Mouse (Mus musculus): Measurements from ENCODE around the gene Sp9.

The Sp9 gene

DNA sequence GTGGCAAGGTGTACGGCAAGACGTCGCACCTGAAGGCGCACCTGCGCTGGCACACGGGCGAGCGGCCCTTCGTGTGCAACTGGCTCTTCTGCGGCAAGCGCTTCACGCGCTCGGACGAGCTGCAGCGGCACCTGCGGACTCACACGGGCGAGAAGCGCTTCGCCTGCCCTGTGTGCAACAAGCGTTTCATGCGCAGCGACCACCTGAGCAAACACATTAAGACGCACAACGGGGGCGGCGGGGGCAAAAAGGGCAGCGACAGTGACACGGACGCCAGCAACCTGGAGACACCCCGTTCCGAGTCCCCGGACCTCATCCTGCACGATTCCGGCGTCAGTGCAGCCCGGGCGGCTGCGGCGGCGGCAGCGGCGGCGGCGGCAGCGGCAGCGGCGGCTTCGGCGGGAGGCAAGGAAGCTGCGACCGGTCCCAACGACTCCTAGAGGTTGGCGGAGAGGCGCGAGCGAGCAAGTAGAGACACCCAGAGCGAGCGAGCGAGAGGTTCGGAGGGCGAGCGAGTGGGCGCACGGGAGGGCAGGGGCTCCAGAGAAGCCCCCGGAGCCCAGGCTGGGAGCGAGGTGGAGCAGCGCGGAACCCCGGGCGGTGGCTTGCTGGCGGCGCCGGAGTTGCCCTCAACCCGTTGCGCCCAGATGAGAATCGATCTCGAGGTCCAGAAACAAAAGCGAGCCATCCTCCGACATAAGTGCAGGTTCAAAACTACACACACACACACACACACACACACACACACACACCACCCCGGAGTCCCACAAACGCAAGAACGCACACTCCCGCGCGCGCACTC lies 2.6 kb downstream of the Sp9 start:
- no peak for DNase-seq (ENCODE audit: low read depth, low spot score)

DNA sequence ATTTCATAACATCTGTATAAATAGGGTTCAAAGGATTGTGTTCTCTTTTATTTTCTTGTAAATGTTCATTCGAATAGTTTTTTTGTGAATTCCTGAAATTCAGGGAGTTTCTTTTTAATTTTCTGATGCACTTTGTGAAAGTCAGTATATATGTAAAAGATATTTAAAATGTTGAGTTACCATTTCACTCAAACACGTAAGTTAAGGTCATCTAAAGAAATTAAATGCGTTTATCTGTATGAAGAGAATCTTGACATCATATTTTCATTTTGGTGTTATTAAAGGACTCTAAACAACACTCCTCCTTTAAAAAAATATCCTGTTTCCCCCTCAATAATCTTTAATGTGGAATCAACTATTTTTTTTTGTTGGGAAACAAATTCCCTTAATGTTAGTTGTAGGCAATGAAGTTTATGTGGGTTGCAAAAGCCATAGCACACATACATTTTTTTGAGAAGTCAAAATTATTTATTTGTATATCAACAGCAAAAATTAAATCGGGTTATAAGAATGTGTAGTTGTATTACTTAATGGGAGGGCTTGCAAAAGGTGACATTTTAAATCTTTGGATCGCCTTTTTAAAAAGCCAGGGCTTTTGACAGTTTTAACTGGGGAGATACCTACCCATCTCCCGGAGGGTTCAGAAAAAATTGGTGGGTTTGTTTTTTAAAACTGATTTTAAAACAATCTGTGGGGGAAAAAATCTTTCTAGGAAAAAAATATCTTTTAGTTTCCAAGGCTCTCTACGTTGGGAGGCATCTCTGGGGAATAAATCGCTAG lies 3.7 kb downstream of the Sp9 start:
- no peak for DNase-seq (ENCODE audit: low read depth, low spot score)

DNA sequence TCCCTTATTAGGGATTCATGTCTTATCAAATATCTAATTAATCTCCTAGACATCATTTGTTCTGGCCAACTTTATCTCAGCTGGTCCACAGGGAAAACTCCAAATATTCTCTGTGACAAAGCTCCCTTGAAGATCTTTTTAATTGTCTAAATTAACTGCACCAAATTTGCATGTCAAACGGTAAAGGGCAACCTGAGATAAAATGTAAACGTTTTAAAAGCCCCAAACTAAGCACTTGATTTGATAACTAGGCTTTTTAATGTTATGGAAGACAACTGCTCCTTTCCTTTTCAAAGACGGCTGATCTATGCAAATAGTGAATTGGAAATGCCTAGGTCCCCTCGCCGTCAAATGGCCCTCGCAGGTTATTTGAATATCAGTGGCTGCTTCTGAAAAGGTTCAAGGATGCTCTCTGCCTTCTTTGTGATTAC lies 4.4 kb downstream of the Sp9 start:
- no peak for DNase-seq (ENCODE audit: low read depth, low spot score)

DNA sequence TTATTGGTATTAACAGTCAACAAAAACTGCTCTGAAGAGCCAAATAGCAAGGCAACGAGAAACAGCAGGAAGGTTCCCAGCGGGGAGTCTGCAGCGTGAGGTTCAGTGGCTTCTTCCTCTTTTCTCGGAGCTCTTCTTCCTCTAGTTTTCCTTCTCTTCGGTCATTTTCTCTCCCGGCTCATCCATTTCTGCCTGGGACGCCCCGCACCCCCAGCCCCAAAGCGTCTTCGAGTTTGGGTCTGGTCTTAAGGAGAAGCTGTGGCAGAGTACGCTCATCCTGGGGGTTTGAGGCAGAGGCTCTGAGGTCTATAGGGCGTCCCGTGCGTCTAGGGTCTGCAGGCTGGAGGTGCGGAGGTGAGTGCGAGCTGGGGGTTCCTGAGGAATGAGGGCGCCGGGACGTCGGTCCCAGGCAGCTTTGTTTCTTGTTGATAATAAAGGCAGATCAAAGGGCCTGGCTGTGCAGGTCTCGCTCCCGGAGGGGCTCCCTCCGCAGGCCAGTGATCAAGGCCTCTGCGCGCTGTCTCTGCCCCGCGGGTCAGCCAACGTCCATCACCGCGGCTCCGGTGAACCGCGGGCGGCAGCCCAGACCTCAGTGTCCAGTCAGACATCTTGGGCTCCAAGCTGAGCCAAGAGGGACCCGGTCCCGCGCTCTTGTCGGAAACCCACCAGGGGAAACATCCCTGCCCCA lies 5.4 kb downstream of the Sp9 start:
- no peak for DNase-seq (ENCODE audit: low read depth, low spot score)

DNA sequence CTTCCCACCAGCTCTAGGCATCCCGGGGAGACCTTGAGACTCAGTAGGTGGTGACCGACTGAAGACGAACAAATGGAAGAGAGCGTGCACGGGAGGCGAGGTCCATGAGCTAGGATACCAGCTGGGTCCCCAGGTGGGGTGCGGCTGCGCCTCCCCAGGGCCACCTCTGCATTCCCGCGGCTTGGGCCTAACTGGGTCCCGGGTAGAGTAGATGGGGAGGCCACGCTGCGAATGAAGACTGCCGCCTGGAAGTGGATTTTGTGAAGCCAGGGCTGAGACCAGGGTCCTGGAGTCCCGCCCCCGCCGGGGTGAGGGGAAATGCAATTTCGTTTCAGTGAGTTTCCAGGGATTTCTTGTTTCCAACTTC lies 6.0 kb downstream of the Sp9 start:
- no peak for DNase-seq (ENCODE audit: low read depth, low spot score)

DNA sequence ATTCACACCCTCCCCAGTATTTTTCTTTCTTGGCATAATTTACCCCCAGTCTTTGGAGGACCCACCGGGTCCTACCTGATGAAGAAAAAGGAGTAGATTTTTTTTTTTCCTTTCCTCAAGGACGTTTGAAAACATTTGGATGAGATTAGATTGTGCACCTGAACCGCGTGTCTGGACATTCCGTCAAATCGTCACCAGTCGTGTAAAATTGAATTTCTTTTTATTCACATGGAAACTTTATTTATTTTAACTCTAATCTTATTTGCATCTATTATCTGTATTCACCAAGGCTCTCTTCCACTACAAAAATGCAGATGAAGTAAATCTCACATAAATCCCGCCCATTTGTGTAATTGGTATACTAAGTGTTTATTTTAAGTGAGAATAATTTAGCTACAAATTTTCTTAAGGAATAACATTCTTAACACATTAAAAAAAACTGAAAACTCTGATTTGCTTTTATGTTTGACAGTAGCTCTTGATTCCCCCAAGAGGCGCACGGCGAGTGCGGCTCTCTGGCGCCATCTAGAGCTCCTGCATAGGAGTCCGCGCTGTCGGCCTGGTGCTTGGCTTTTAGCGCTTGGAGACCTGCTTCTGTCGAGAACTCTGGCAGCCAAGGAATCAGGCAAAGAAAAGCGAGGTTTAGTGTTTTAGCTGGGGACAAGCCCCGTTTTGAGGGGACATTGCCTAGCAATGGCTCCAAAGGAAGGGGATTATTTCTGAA lies 6.6 kb downstream of the Sp9 start:
- DNase-seq (ENCODE audit: low read depth, low spot score), result peak; percentile 91

DNA sequence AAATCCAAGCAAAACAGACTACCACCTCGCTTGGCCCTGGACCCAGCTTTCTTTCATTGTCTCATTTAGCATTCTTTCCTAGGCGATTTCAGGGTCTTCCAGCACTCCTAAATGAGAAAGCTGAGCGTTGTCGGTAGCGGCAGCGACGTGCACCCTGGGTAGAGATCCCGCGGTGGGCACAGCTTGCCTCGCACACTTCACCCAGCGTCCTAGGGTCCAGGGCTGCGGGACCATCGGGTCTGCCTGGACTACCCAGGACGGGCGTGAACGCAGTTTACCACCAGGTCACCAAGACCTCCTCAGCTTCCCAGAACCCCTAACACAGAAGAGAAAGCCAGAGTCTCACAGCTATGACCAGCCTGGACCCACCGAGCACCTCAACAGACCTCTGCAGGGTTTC lies 7.1 kb downstream of the Sp9 start:
- no peak for DNase-seq (ENCODE audit: low read depth, low spot score)

DNA sequence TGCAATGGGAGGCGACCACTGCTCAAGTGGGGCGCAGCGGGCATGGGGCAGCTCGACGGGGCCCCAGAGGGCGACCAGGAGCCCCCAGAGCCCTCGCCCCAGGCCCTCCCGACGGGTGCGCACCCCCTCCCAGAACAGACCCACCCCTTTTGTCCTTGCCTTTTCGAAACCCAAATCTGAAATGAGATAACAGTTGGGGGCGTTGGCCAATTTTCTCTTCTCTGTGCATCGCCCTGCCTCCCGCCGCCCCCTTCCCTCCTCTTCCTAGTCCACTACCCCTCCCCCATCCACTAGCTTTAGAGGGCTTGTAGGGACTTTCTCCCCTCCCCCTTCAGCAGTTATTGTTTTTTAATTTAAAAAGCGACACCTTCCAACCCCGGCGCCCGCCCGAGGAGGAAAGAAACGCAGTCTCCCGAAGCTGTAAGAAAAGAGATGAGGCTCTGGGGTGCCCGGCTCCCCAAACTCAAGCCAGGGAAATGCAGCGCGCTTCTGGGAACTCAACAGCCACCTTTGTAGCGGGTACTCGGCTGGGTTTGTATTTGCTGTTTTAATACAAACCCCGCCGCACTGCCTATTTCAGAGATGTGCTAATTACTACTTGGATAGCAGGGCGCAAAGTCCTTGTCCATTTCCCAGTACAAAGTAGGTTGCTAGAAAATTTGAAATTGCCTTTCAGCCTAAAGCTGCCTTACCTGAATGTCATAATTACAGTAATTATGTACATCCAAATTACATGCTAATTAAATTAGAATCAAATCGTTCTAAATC lies 7.7 kb downstream of the Sp9 start:
- DNase-seq (ENCODE audit: low read depth, low spot score), result no peak

DNA sequence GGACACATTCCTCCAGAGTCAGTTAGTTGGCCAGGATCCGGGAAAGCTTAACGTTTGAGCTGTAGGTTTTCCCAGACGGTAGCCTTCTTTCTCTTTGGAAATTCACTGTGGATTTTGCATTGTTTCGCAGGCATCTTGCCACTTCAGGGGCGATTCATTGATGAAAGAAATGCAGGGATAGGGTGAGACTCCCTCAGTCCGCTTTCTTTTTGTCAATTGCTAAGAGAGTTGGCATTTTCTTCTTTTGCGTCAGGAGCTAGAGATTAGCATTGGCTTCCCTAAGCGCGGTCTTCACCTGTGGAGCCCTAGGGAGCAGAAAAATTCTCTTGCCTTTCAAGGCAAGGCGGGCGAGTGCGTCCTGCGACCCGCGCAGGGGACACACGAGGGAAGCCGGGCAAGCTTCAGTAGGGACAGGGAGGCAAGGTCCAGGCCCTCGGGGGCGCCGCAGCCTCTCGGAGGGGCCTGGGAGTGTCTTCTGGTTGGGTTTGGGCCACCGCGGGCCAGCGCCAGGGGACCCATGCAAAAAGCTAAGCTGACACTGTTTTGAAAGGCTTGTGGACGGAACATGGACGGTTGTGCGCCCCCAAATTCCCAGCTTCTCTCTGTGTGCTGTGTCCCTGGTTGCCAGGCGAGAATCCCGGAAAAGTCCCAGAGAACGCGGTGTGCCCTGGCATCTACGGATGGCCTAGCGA lies 8.8 kb downstream of the Sp9 start:
- DNase-seq (ENCODE audit: low read depth, low spot score), result no peak

DNA sequence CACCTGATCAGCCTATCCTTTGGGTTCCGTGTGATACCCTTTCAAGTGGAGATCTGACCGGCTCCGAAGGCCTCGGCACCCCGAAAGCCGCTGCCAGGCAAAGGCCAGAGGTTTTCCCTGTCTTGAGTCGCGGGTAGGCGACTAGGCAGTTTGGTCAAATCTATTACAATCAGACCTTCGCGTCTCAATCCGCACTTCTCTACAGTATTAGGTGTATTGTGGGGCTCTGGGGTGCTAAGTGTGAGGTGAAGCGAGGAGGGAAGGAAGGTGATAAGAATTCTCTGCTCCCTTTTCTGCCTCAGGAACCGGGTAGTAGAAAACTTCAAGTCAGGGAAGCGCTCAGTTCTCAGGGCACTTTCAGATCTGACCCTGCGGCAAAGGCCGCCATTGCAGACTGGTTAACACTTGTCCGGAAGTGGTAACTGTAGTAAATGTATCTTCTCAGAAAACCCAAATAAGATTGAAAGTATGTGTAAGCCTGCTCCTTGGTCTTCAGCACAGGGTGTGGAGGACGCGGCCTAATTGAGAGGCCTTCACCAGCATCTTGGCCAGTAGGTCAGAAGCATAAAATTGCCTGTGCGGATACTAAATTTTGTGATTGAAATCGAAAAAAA lies 9.4 kb downstream of the Sp9 start:
- no peak for DNase-seq (ENCODE audit: low read depth, low spot score)

DNA sequence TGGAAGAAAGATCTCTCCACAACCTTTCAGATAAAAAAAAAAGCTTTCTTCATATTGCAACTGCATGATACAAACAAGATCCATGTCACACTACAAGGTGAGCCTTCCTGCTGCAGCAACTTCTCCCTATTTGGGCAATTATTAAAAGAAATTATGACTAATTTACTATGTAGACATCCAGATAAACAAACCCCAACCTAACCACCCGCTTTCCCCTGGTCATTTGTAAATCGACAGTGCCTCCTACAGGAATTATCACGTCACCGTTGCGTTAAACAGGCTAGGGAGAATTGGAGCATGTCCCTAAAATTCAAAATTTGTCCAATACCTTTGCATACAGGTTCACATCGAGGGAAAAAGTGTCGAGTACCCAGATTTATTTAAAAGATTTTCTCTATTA lies 10.0 kb downstream of the Sp9 start:
- peak; percentile 56 for DNase-seq (ENCODE audit: low read depth, low spot score)

DNA sequence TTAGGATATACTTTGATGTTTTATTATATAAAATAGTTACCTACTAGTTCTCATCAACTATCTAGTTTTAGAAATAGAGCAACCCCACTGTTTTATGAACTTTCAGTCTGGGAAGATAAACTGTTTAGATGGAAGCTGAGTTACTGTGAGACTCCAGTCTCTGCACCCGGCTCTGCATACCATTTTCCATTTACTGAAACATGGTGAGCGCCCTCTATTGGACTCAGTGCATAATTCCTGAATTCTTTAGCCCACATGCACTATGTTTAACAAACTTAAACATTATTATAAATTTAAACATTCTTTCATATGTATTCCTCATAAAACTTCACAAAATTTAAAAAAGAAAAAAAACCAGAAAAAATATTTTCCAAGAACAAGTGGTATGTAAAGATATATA lies 13.9 kb downstream of the Sp9 start:
- peak; percentile 68 for DNase-seq (ENCODE audit: low read depth, low spot score)

DNA sequence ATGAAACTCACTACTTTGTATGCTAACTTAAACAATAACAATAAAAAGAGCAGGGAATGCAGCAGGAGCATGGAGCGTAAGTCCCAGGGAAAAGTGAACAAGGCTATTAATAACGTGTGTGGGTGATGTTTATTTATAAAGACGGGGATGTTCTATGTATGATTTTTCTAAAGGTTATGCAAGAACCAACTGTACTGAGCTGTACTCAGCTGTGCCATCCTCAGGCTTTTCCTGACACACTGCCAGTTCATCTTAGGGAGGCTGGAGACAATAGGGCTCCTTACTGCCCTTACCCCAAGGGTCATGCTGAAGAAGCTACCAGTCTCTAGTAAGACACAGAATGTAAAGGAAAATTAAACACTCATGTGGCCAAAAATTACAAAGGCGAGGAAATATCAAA lies 19.4 kb downstream of the Sp9 start:
- DNase-seq (ENCODE audit: low read depth, low spot score), result no peak

DNA sequence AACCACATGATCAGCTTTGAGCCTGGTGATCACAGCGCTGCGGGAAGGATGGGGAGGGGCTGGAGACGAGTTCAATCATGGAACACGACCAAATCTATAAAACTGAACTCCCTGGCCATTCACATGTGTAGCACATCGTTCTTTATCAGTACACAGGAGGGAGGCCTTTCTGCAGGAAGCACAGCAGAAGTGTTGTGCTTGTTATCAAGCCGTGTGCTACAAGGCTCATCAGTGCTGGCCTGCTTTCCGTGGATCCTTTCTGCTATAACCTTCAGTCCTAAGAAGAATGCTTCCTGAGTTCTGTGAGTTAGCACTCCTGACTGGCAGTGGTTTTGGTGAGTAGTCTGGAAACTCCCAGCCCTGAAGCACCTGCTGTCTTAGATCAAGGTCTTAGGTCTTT lies 23.3 kb downstream of the Sp9 start:
- DNase-seq (ENCODE audit: low read depth, low spot score), result no peak

DNA sequence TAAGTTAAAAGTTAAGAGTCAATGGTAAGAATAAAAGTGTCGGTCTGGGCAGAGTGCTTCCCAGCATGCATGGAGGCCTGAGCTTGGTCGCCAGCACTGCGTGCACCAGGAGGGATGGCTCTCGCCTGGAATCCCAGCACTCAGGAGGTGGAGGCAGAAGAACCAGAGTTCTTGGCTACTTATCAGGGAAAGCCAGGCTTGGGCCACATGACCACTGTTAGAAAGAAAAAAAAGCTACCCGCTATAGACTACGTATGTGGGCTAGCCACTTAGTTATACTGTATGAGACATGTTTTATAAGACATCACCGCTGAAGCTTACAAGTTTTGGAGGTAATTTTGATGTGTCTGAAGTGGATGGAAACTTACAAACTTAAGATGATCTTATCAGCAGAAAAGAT lies 26.4 kb downstream of the Sp9 start:
- no peak for DNase-seq (ENCODE audit: low read depth, low spot score)

DNA sequence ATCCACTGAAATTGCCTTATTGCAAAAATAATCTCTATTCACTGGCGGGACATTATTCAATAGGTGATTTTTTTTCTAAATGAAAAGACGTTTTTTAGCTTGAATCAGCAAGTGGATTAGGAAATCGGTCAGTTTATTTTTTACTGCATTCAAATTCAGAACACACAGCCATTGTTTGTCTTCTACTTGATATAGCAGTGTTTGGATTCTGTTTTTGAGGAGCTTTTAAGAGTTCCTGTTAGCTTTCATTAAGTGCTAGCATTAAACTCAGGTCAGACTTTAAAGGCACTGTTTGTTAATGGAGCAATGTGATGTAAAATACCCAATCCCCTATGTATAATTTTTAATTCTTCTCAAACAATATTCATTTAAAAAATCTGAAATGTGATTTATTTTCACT lies 27.1 kb downstream of the Sp9 start:
- DNase-seq (ENCODE audit: low read depth, low spot score), result no peak

DNA sequence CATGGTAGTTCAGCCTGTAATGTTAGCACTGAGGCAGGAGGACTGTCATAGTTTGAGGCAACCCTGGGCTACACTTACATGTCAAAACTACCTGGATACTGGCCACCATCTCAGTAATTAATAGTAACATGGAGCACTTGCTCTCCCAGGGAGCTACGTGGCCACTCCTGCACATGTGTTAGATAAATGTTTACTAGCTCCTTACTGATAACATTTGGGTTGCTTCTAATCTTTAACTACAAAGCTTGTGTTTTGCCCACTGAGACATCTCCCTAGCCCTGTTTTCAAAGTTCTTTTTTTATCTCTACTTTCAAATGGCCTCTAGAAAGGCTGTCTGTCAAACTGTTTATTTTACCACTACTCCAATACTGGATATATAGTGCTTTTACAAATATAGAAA lies 30.3 kb downstream of the Sp9 start:
- no peak for DNase-seq (ENCODE audit: low read depth, low spot score)

DNA sequence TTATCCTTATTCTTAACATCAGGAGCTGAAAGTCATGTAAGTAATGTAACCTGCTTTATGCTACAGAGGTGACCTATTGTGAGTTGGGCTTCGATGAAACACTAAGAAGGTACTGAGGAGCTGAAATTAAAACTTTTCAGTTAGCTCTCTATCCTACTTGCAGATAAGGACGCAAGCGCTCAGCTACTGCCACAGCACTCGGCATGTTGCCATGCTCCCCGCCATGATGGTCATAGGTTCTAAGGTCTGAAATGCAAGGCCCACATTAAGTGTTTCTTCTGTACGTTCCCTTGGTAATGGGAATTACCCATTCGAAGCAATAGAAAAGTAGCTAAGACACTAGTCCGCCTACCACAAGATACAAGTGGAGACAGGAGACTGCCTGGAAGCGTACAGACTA lies 31.0 kb downstream of the Sp9 start:
- DNase-seq (ENCODE audit: low read depth, low spot score), result no peak

DNA sequence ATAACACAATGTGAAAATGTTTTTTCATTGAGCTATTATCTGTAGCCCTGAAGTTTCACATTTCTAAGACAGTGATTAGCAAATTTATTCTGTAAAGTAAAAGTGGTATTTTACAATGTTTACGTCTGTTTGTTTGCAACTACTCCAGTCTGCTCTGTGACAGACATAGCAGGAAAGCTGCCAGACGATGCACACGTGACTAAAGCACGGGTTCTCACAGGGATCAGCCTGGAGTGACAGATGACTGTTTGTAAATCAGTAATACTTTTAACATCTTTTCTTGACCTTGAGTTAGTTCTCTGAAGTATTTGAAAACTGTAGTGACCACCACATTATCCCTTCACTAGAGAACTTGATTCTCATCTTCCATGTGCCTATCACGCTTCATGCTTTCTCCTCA lies 32.8 kb downstream of the Sp9 start:
- DNase-seq (ENCODE audit: low read depth, low spot score), result no peak

DNA sequence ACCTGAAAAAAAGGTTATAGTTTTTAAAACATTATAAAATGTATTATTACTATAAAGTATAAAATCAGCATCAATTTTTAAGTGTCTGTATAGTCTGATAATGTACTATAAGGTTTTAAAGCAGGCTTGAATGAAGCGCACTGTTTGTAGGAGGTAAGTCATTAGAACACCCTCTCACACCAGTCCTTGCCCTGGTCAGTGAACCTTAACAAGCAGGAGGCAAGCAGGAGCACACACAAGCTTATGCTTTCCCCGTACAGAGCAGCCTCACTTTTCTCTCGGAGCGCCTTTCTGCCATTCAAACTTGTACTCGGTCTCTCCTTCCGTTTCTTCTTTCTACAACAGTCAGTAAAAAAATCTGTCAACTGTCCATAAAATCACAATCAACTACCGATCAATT lies 34.3 kb downstream of the Sp9 start:
- DNase-seq (ENCODE audit: low read depth, low spot score), result no peak
